Mouse (Mus musculus) neural tube, embryonic 15.5 days (tissue): ENCODE measurements around the gene Gde1. TPM values are rescaled to one million over a fixed set of nuclear protein-coding genes. Genes with fewer than 3 reads are reported as not detected.

Experiments used
- ATAC-seq: fragments of 200-750 bp; cut with Nextera tagmentation; 2 replicates; pipeline ENCODE4 v1.8.0; 2017; ENCODE audit warnings: mild to moderate bottlenecking, moderate TSS enrichment, moderate library complexity; ENCODE audit not compliant: low FRiP score
- H3K27ac ChIP-seq: fragments of 300-500 bp; sonication (generic); replicated peaks from 2 replicates; pipeline ENCODE4 v1.5.1; 2015; ENCODE audit warnings: mild to moderate bottlenecking, inconsistent platforms
- H3K27me3 ChIP-seq: fragments of 300-500 bp; sonication (generic); replicated peaks from 2 replicates; pipeline ENCODE4 v1.6.1; 2015; ENCODE audit warnings: inconsistent platforms
- H3K36me3 ChIP-seq: fragments of 300-500 bp; sonication (generic); 2 replicates; pipeline ENCODE4 v1.6.1; 2015; ENCODE audit warnings: inconsistent platforms
- H3K4me1 ChIP-seq: fragments of 300-500 bp; sonication (generic); 2 replicates; pipeline ENCODE4 v1.6.1; 2015; ENCODE audit warnings: inconsistent platforms
- H3K4me2 ChIP-seq: fragments of 300-500 bp; sonication (generic); 2 replicates; pipeline ENCODE4 v1.6.1; 2015; ENCODE audit warnings: inconsistent platforms, mild to moderate bottlenecking, moderate library complexity
- H3K4me3 ChIP-seq: fragments of 300-500 bp; sonication (generic); replicated peaks from 2 replicates; pipeline ENCODE4 v1.5.1; 2015; ENCODE audit warnings: mild to moderate bottlenecking, inconsistent platforms
- H3K9ac ChIP-seq: fragments of 300-500 bp; sonication (generic); replicated peaks from 2 replicates; pipeline ENCODE4 v1.6.1; 2015; ENCODE audit warnings: mild to moderate bottlenecking, inconsistent platforms
- H3K9me3 ChIP-seq: fragments of 300-500 bp; sonication (generic); replicated peaks from 2 replicates; pipeline ENCODE4 v1.6.1; 2016; ENCODE audit warnings: inconsistent platforms
- WGBS: fragments of 180-500 bp; shearing (Covaris S2); methylation state at CpG from one replicate; pipeline ENCODE4 v1.1.7; 2015; ENCODE audit warnings: mixed read lengths; 5-methylcytosine and 5-hydroxymethylcytosine counted together
- polyA plus RNA-seq: library from polyadenylated mRNA; unstranded; fragments of >200 nt; fragmentation: Nextera tagmentation; extraction: Ambion mirVana; gene quantifications from 2 replicates; pipeline ENCODE4 v1.2.1, GENCODE M21; 2015

Gene Gde1
- polyA plus RNA-seq, 1 experiment from 2014 or later: 240 TPM

GRCm38 (mm10) chr7:118728846-118729587, 23.4 kb upstream of the Gde1 start:
- Histone ChIP-seq H3K36me3 (peaks cover 87% of the 10 kb centered on the region), H3K27me3 (no peaks in the 10 kb centered on the region), H3K9ac (no peak overlapping the region), H3K9me3 (no peaks in the 10 kb centered on the region), H3K4me2 (no peak overlapping the region), H3K4me1 (no peaks in the 10 kb centered on the region), H3K4me3 (no peak overlapping the region), H3K27ac (no peak overlapping the region)
- ATAC-seq: no peak
- WGBS: 90% methylated on average over 13 of the region's 13 CpGs

- H3K4me1 ChIP-seq: no peaks in the 10 kb centered on the region
- no peak overlapping the region for H3K27ac ChIP-seq
- H3K4me3 ChIP-seq: no peak overlapping the region
- H3K27me3 ChIP-seq: no peaks in the 10 kb centered on the region
- WGBS: 84% methylated on average over 2 of the region's 2 CpGs
- ATAC-seq: no peak
- H3K36me3 ChIP-seq: peaks cover 79% of the 10 kb centered on the region
- no peak overlapping the region for H3K9ac ChIP-seq
- no peak overlapping the region for H3K4me2 ChIP-seq
- no peaks in the 10 kb centered on the region for H3K9me3 ChIP-seq
Observed at GRCm38 (mm10) chr7:118725459-118725858, 19.9 kb upstream of the Gde1 start.

GRCm38 (mm10) chr7:118723927-118724326, 18.3 kb upstream of the Gde1 start:
- H3K27ac ChIP-seq: no peak overlapping the region
- no peaks in the 10 kb centered on the region for H3K27me3 ChIP-seq
- no peaks in the 10 kb centered on the region for H3K4me1 ChIP-seq
- 92% methylated on average over 9 of the region's 9 CpGs for WGBS
- H3K9ac ChIP-seq: no peak overlapping the region
- H3K9me3 ChIP-seq: no peaks in the 10 kb centered on the region
- no peak overlapping the region for H3K4me2 ChIP-seq
- H3K36me3 ChIP-seq: peaks cover 76% of the 10 kb centered on the region
- H3K4me3 ChIP-seq: no peak overlapping the region
- no peak for ATAC-seq

- no peak overlapping the region for H3K9ac ChIP-seq
- no peaks in the 10 kb centered on the region for H3K9me3 ChIP-seq
- H3K4me2 ChIP-seq: no peak overlapping the region
- no peak overlapping the region for H3K27ac ChIP-seq
- ATAC-seq: no peak
- peaks cover 13% of the 10 kb centered on the region for H3K4me1 ChIP-seq
- WGBS: 97% methylated on average over 4 of the region's 4 CpGs
- no peak overlapping the region for H3K4me3 ChIP-seq
- H3K27me3 ChIP-seq: no peaks in the 10 kb centered on the region
- peaks cover 46% of the 10 kb centered on the region for H3K36me3 ChIP-seq
Observed at GRCm38 (mm10) chr7:118718066-118718465, 12.5 kb upstream of the Gde1 start.

- peaks cover 25% of the 10 kb centered on the region for H3K36me3 ChIP-seq
- no peak overlapping the region for H3K4me2 ChIP-seq
- 91% methylated on average over 1 of the region's 1 CpGs for WGBS
- H3K4me1 ChIP-seq: peaks cover 15% of the 10 kb centered on the region
- H3K9ac ChIP-seq: no peak overlapping the region
- H3K27me3 ChIP-seq: no peaks in the 10 kb centered on the region
- ATAC-seq: no peak
- no peaks in the 10 kb centered on the region for H3K9me3 ChIP-seq
- no peak overlapping the region for H3K4me3 ChIP-seq
- H3K27ac ChIP-seq: no peak overlapping the region
Observed at GRCm38 (mm10) chr7:118714873-118715272, 9.3 kb upstream of the Gde1 start.

GRCm38 (mm10) chr7:118712228-118713173, 6.9 kb upstream of the Gde1 start, which contains the start of gene Ccp110:
Gene Ccp110 (plus strand): TSS chr7:118712552.
- peaks cover 15% of the 10 kb centered on the region for H3K4me1 ChIP-seq
- no peaks in the 10 kb centered on the region for H3K9me3 ChIP-seq
- under 1% methylated on average over 48 of the region's 48 CpGs for WGBS
- peaks cover 7% of the 10 kb centered on the region; the same call in 1 of the 2 replicates for H3K36me3 ChIP-seq
- H3K27ac ChIP-seq: peak within 1 kb of the TSS; percentile 88
- peak within 1 kb of the TSS; percentile 86 for H3K4me3 ChIP-seq
- ATAC-seq: peak; percentile 97
- H3K4me2 ChIP-seq: peak within 1 kb of the TSS; percentile 74
- no peaks in the 10 kb centered on the region for H3K27me3 ChIP-seq
- peak within 1 kb of the TSS; percentile 80 for H3K9ac ChIP-seq

GRCm38 (mm10) chr7:118710776-118711175, 5.2 kb upstream of the Gde1 start:
- no peak overlapping the region for H3K27ac ChIP-seq
- 74% methylated on average over 5 of the region's 5 CpGs for WGBS
- H3K9me3 ChIP-seq: no peaks in the 10 kb centered on the region
- ATAC-seq: no peak
- no peak overlapping the region for H3K9ac ChIP-seq
- no peaks in the 10 kb centered on the region for H3K27me3 ChIP-seq
- H3K36me3 ChIP-seq: peaks cover 4% of the 10 kb centered on the region; the same call in 1 of the 2 replicates
- no peak overlapping the region for H3K4me2 ChIP-seq
- peaks cover 20% of the 10 kb centered on the region for H3K4me1 ChIP-seq
- H3K4me3 ChIP-seq: no peak overlapping the region

GRCm38 (mm10) chr7:118708002-118708401, 2.4 kb upstream of the Gde1 start:
- H3K4me3 ChIP-seq: no peak overlapping the region
- no peak overlapping the region for H3K9ac ChIP-seq
- H3K27me3 ChIP-seq: no peaks in the 10 kb centered on the region
- H3K4me2 ChIP-seq: no peak overlapping the region
- H3K4me1 ChIP-seq: peaks cover 29% of the 10 kb centered on the region
- 84% methylated on average over 4 of the region's 4 CpGs for WGBS
- H3K9me3 ChIP-seq: no peaks in the 10 kb centered on the region
- H3K27ac ChIP-seq: no peak overlapping the region
- H3K36me3 ChIP-seq: no peaks in the 10 kb centered on the region
- ATAC-seq: no peak

GRCm38 (mm10) chr7:118707216-118707615, 1.6 kb upstream of the Gde1 start:
- no peak for ATAC-seq
- WGBS: 86% methylated on average over 2 of the region's 2 CpGs
- Histone ChIP-seq H3K9ac (no peak overlapping the region), H3K27ac (no peak overlapping the region), H3K4me2 (no peak overlapping the region), H3K4me3 (no peak overlapping the region), H3K9me3 (no peaks in the 10 kb centered on the region), H3K27me3 (no peaks in the 10 kb centered on the region), H3K4me1 (peaks cover 29% of the 10 kb centered on the region), H3K36me3 (no peaks in the 10 kb centered on the region)

GRCm38 (mm10) chr7:118706488-118706887, 910 bp upstream of the Gde1 start:
- H3K36me3 ChIP-seq: 0 out of 2 replicates have a peak, but pooled peaks cover 3% of the 10 kb centered on the region
- no peak overlapping the region for H3K4me2 ChIP-seq
- no peak overlapping the region for H3K4me3 ChIP-seq
- no peaks in the 10 kb centered on the region for H3K9me3 ChIP-seq
- no peak overlapping the region for H3K27ac ChIP-seq
- H3K27me3 ChIP-seq: no peaks in the 10 kb centered on the region
- ATAC-seq: no peak
- 91% methylated on average over 5 of the region's 5 CpGs for WGBS
- peaks cover 32% of the 10 kb centered on the region for H3K4me1 ChIP-seq
- no peak overlapping the region for H3K9ac ChIP-seq

- H3K9ac ChIP-seq: peak overlapping the region; percentile 88; the same call in 1 of the 2 replicates
- peak overlapping the region; percentile 94 for H3K27ac ChIP-seq
- no peaks in the 10 kb centered on the region for H3K9me3 ChIP-seq
- peaks cover 32% of the 10 kb centered on the region for H3K4me1 ChIP-seq
- peak overlapping the region; percentile 57 for H3K4me2 ChIP-seq
- H3K36me3 ChIP-seq: 0 out of 2 replicates have a peak, but pooled peaks cover 3% of the 10 kb centered on the region
- peak; percentile 16; the same call in 1 of the 2 replicates for ATAC-seq
- WGBS: 30% methylated on average over 6 of the region's 6 CpGs
- H3K27me3 ChIP-seq: no peaks in the 10 kb centered on the region
- peak overlapping the region; percentile 75 for H3K4me3 ChIP-seq
Observed at GRCm38 (mm10) chr7:118706051-118706450, 473 bp upstream of the Gde1 start.
